Comparison of ENCODE assay signal across 17 mouse cellular contexts in the genomic region with DNA sequence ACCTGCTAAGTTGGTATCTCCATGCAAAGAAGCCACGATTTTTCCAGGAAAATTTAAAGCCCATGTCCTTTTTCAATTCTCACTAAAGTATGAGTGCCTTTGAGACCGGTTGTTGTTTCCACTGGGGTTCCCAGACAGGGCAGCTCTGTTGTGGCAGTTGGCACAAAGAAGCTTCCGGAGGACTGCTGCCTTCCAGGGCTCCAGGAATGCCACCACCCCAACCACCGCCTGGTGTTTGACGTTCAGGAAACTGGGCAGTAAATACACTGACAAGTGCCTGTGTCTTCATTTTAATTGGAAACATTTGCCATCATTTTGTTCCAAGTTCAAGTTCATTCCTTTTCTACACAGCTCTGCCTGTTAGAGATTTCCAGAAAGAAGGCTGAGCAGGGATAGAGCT. TPM values are rescaled to one million over a fixed set of nuclear protein-coding genes. Genes with fewer than 3 reads are reported as not detected.
"Had no signal": no experiment of that assay in that cellular context is flagged by ENCODE, and none has a peak within 500 bp of the region (broad histone marks: within the 10 kb centered on the region; RNA-seq: fewer than 3 reads in every experiment).

No protein-coding gene starts in this region.

- H3K9me3 ChIP-seq: kidney, embryonic 15.5 days; limb, embryonic 12.5 days; liver, embryonic 13.5 days; megakaryocyte, embryonic 14.5 days; midbrain, embryonic 15.5 days; neural tube, embryonic 12.5 days had no signal

- ATAC-seq: intestine, embryonic 16.5 days; liver, postnatal 0 days; midbrain, embryonic 15.5 days had no signal

- H3K4me3 ChIP-seq: kidney, embryonic 15.5 days; layer of hippocampus, adult 2 months; limb, embryonic 12.5 days; liver, embryonic 13.5 days; megakaryocyte, embryonic 14.5 days; midbrain, embryonic 15.5 days; neural tube, embryonic 12.5 days had no signal

- DNase-seq: kidney, adult 2 months; kidney, postnatal 25 days; liver; liver, embryonic 13.5 days; liver, postnatal 0 days; thymus, adult 18-20 months; thymus, postnatal 25 days had no signal

- H3K36me3 ChIP-seq: kidney, embryonic 15.5 days; limb, embryonic 12.5 days; liver, embryonic 13.5 days; midbrain, embryonic 15.5 days; neural tube, embryonic 12.5 days had no signal

- H3K27me3 ChIP-seq: kidney, embryonic 15.5 days; limb, embryonic 12.5 days; liver, embryonic 13.5 days; midbrain, embryonic 15.5 days; neural tube, embryonic 12.5 days had no signal

- H3K4me2 ChIP-seq: kidney, embryonic 15.5 days; limb, embryonic 12.5 days; liver, embryonic 13.5 days; midbrain, embryonic 11.5 days; midbrain, embryonic 15.5 days; neural tube, embryonic 12.5 days had no signal

- H3K4me1 ChIP-seq: kidney, embryonic 15.5 days; limb, embryonic 12.5 days; liver, embryonic 13.5 days; megakaryocyte, embryonic 14.5 days; midbrain, embryonic 15.5 days; neural tube, embryonic 12.5 days had no signal

- H3K9ac ChIP-seq: kidney, embryonic 15.5 days; limb, embryonic 12.5 days; liver, embryonic 13.5 days; liver, postnatal 0 days; midbrain, embryonic 15.5 days; neural tube, embryonic 12.5 days had no signal

- H3K27ac ChIP-seq: kidney, embryonic 15.5 days; layer of hippocampus, adult 2 months; limb, embryonic 12.5 days; liver, embryonic 13.5 days; macrophage; midbrain, embryonic 15.5 days; neural tube, embryonic 12.5 days had no signal

RNA-seq across cellular contexts. Expression of a gene that starts 19.5 kb away (rescaled TPM):
- polyA plus RNA-seq: liver, postnatal 0 days; macrophage; midbrain, embryonic 15.5 days; neural tube, embryonic 12.5 days had no signal

RNA-seq across cellular contexts. Expression of a gene that starts 22.5 kb away (rescaled TPM):
- polyA plus RNA-seq: intestine, embryonic 16.5 days; kidney, embryonic 15.5 days; limb, embryonic 12.5 days; liver, embryonic 13.5 days; liver, postnatal 0 days; midbrain, embryonic 11.5 days; midbrain, embryonic 15.5 days; neural tube, embryonic 12.5 days; stomach, embryonic 14.5 days had no signal
